Mouse (Mus musculus) liver, adult 2 months (tissue): ENCODE measurements around the gene Gm49366. TPM values are rescaled to one million over a fixed set of nuclear protein-coding genes. Genes with fewer than 3 reads are reported as not detected.
"Not testable (repeated sequence)": the region's sequence is repeated elsewhere in the genome, so short reads cannot be mapped to it uniquely, and the experiment has no call there.

Source experiments
- DNase-seq: peaks from one replicate; pipeline ENCODE4 v3.0.0-alpha.2; 2011; ENCODE audit warnings: low read depth, low spot score; ENCODE audit errors: extremely low read depth
- H3K27ac ChIP-seq: fragments of 200-500 bp; replicated peaks from 2 replicates; pipeline ENCODE4 v1.5.1; 2012; ENCODE audit warnings: low read depth, mild to moderate bottlenecking, control low read depth, inconsistent platforms, low read length; ENCODE audit not compliant: insufficient read depth
- H3K27me3 ChIP-seq: fragments of 200-500 bp; 2 replicates; pipeline ENCODE4 v1.6.1; 2012; ENCODE audit warnings: mild to moderate bottlenecking, moderate library complexity, low read length, inconsistent platforms; ENCODE audit not compliant: control insufficient read depth, insufficient read depth
- H3K36me3 ChIP-seq: fragments of 200-500 bp; 2 replicates; pipeline ENCODE4 v1.6.1; 2012; ENCODE audit warnings: low read length, inconsistent platforms; ENCODE audit not compliant: control insufficient read depth, insufficient read depth
- H3K4me1 ChIP-seq: fragments of 200-500 bp; 2 replicates; pipeline ENCODE4 v1.6.1; 2011; ENCODE audit warnings: low read length; ENCODE audit not compliant: control insufficient read depth, insufficient read depth
- H3K4me3 ChIP-seq: fragments of 200-500 bp; 2 replicates; pipeline ENCODE4 v1.5.1; 2011; ENCODE audit warnings: low read depth, mild to moderate bottlenecking, control low read depth, low read length, moderate library complexity; ENCODE audit not compliant: insufficient read depth
- H3K79me2 ChIP-seq: fragments of 200-500 bp; 2 replicates; pipeline ENCODE4 v1.6.1; 2012; ENCODE audit warnings: inconsistent platforms, mild to moderate bottlenecking, low read length, moderate library complexity; ENCODE audit not compliant: control insufficient read depth, insufficient read depth
- H3K9ac ChIP-seq: fragments of 200-500 bp; 2 replicates; pipeline ENCODE4 v1.6.1; 2012; ENCODE audit warnings: low read depth, mild to moderate bottlenecking, control low read depth, inconsistent platforms, low read length
- CTCF ChIP-seq: fragments of 200-500 bp; IDR thresholded peaks from 2 replicates; pipeline ENCODE4 v1.5.1; 2011; ENCODE audit warnings: low read depth, low read length, control low read depth
- POLR2A ChIP-seq: fragments of 200-500 bp; IDR thresholded peaks from 2 replicates; pipeline ENCODE4 v1.6.1; 2011; ENCODE audit warnings: low read length, control low read depth; ENCODE audit not compliant: insufficient read depth; ENCODE audit errors: extremely low read depth
- WGBS: fragments of 180-500 bp; shearing (Covaris S2); methylation state at CpG from one replicate; pipeline ENCODE4 v1.1.7; 2018; 5-methylcytosine and 5-hydroxymethylcytosine counted together
- polyA plus RNA-seq: library from polyadenylated mRNA; depleted of rRNA; stranded (reverse); fragments of >200 nt; gene quantifications from 2 replicates; pipeline ENCODE4 v1.2.3, GENCODE M21; 2012
- total RNA-seq: library from RNA; depleted of rRNA; stranded (reverse); fragments of >200 nt; gene quantifications from 2 replicates; pipeline ENCODE4 v1.2.3, GENCODE M21; 2014

The Gm49366 gene
- total and polyA plus RNA-seq, 2 experiments, result not detected

DNA sequence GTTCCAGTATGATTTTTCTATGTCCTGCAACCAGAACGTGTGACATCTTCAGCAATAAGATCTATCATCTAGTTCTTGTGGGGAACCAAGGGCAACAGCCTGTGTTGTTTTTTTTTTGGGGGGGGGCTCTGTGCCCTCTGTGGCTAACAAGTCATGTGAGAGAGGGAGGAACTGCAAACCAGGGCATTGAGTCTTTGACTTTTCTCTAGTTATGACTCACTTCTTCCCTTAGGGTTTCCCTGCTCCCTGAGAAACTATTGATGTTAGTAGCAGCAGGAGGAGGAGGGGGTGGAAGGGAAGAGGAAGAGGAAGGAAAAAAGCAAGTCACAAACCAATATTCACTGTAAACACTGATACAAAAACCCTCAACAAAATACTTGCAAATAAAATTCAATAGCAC lies 34.9 kb upstream of the Gm49366 start:
- no peak for DNase-seq
- Histone ChIP-seq H3K27me3 (no peaks in the 10 kb centered on the region), H3K36me3 (no peaks in the 10 kb centered on the region), H3K4me3 (no peak overlapping the region), H3K79me2 (no peaks in the 10 kb centered on the region), H3K4me1 (peaks cover 9% of the 10 kb centered on the region), H3K27ac (no peak overlapping the region), H3K9ac (no peak overlapping the region)
- WGBS, result 89% methylated on average over 1 of the region's 1 CpGs
- TF ChIP-seq CTCF (no peak), POLR2A (no peak)

DNA sequence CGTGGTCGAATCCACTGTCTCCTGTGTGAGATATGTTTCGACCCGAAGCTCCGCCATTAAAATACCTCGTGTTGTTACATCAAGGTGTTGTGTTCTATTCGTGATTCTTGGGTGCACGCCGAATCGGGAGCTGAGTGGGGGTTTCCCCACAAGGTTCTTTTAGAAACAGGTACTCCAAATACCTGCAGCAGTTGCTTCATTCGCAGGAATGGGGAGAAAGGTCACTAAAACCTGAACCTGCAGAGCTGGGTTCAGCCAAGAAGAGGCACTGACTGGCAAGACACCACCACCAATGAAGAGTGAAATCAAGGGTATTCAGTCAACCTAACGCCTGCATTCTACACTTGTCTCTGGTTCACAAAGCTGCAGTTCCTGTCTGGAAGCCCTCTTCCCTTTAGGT lies 30.5 kb upstream of the Gm49366 start:
- DNase-seq, result peak; percentile 84
- TF ChIP-seq CTCF (no peak), POLR2A (no peak)
- no peaks in the 10 kb centered on the region for H3K36me3 ChIP-seq
- no peaks in the 10 kb centered on the region for H3K27me3 ChIP-seq
- 43% methylated on average over 12 of the region's 12 CpGs for WGBS
- H3K4me1 ChIP-seq, result peaks cover 21% of the 10 kb centered on the region
- H3K4me3 ChIP-seq, result no peak overlapping the region
- H3K27ac ChIP-seq, result no peak overlapping the region
- H3K79me2 ChIP-seq, result peaks cover 5% of the 10 kb centered on the region; the same call in 1 of the 2 replicates
- no peak overlapping the region for H3K9ac ChIP-seq

DNA sequence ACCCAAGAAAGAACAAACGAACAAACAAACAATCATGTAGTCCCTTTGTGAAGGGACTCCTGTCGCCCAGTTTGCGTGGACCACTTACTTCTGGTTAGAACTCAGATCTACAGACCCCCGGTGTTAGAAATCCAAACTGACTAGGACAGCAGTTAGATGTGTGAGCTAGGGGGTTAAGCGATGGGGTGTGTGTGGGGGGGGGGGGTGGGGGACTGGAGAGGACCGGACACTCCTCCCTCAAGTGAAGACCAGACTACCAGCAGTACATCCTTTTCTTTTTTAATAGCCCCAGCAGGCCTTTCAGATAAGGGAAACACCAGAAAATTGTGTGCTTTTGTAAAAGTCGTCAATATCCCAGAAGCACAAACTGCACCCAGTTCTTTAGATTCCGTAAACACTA lies 30.0 kb upstream of the Gm49366 start:
- Histone ChIP-seq H3K27me3 (no peaks in the 10 kb centered on the region), H3K4me1 (peaks cover 21% of the 10 kb centered on the region), H3K79me2 (peaks cover 5% of the 10 kb centered on the region; the same call in 1 of the 2 replicates), H3K36me3 (no peaks in the 10 kb centered on the region; the same call in 1 of the 2 replicates), H3K4me3 (peak overlapping the region; percentile 62; the same call in 1 of the 2 replicates), H3K9ac (no peak overlapping the region), H3K27ac (peak overlapping the region; percentile 50; the same call in 1 of the 2 replicates)
- TF ChIP-seq CTCF (no peak), POLR2A (no peak)
- WGBS, result 49% methylated on average over 8 of the region's 8 CpGs
- DNase-seq, result no peak

DNA sequence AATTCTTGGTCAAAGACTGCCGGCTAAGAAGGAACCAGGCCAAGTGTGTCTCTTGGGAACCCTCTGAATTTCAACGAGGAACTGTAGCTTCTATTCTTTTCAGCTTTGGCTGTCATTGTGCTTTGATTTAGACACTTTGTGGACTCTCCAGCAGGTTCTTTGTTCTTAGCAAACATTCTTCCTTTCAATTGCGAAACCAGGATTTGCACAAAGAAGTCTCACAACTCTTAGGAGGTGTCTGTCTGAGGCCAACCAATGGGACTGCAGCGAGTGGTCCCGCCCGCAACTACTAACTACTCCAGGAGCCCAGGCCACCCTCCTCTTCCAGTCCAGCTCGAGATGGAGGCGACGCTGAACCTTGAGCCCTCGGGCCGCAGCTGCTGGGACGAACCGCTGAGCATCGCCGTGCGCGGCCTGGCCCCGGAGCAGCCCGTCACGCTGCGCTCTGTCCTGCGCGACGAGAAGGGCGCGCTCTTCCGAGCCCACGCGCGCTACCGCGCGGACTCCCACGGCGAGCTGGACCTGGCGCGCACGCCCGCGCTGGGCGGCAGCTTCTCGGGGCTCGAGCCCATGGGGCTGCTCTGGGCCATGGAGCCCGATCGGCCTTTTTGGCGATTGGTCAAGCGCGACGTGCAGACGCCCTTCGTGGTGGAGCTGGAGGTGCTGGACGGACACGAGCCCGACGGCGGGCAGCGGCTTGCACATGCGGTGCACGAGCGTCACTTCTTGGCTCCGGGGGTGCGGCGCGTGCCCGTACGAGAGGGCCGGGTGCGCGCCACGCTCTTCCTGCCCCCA lies 29.4 kb upstream of the Gm49366 start, which contains the start of gene Acot1:
Acot1 (plus strand) TSS at position 320 of the 795 bp plus-strand sequence.
- DNase-seq, result peak; percentile 89
- WGBS, result 2% methylated on average over 58 of the region's 70 CpGs
- peak within 1 kb of the TSS; percentile 69 for H3K9ac ChIP-seq
- H3K27ac ChIP-seq, result peak within 1 kb of the TSS; percentile 50
- not testable (repeated sequence) for H3K36me3 ChIP-seq, H3K79me2 ChIP-seq, H3K27me3 ChIP-seq
- H3K4me3 ChIP-seq, result peak within 1 kb of the TSS; percentile 62
- TF ChIP-seq POLR2A, result 0 out of 2 replicates have a peak, but pooled peaks have one; percentile 14
- H3K4me1 ChIP-seq, result peaks cover 21% of the 10 kb centered on the region

DNA sequence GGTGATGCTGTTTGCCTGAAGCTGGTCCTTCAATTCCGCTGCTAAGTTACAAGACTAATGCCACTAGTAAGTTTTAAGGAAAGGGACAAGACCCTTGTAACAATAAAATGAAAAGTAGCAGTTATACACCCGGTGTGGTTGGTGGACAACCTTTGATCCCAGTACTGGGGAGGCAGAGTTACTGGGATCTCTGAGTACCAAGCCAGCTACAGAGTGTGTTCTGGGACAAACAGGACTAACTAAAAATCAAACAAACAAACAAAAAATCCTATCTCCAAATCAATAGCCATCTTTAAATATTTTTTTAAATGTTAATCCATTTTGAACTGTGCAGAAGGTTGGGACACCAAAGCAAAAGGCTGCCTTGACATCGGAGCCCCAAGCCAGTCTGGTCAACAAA lies 28.5 kb upstream of the Gm49366 start:
- Histone ChIP-seq H3K4me1 (peaks cover 21% of the 10 kb centered on the region), H3K9ac (peak overlapping the region; percentile 65), H3K27ac (peak overlapping the region; percentile 50), H3K27me3 (no peaks in the 10 kb centered on the region), H3K36me3 (peaks cover 8% of the 10 kb centered on the region; the same call in 1 of the 2 replicates), H3K4me3 (peak overlapping the region; percentile 62), H3K79me2 (peaks cover 5% of the 10 kb centered on the region; the same call in 1 of the 2 replicates)
- DNase-seq, result peak; percentile 93
- no peak for TF ChIP-seq CTCF
- no peak for TF ChIP-seq POLR2A
- WGBS, result 43% methylated on average over 3 of the region's 3 CpGs
